Mouse (Mus musculus) c-Kit-positive CD71-positive TER-119-positive erythroid progenitor cells, embryonic 14.5 days (primary cell): ENCODE measurements around the gene Stra6.
A peak's percentile ranks its signal among the peaks of the same experiment; 100 is the strongest.

Experiments used
- DNase-seq: peaks from one replicate; pipeline ENCODE4 v3.0.0-alpha.2; 2013; ENCODE audit warnings: low spot score

Gene Stra6

GRCm38 (mm10) chr9:58063531-58063930, at the start of gene Stra6:
Gene Stra6, plus strand, starts transcription at chr9:58063788.
- no peak for DNase-seq

- no peak for DNase-seq
Measured at GRCm38 (mm10) chr9:58014393-58015160, 49.0 kb upstream of the Stra6 start.

- DNase-seq: no peak
Measured at GRCm38 (mm10) chr9:58015856-58016255, 47.7 kb upstream of the Stra6 start.

- DNase-seq: no peak
Measured at GRCm38 (mm10) chr9:58016962-58017361, 46.6 kb upstream of the Stra6 start.

GRCm38 (mm10) chr9:58018385-58018784, 45.2 kb upstream of the Stra6 start:
- no peak for DNase-seq

GRCm38 (mm10) chr9:58025995-58026394, 37.6 kb upstream of the Stra6 start:
- no peak for DNase-seq

- DNase-seq: no peak
Measured at GRCm38 (mm10) chr9:58027426-58028180, 36.0 kb upstream of the Stra6 start.

- no peak for DNase-seq
Measured at GRCm38 (mm10) chr9:58028841-58029240, 34.7 kb upstream of the Stra6 start.

- no peak for DNase-seq
Measured at GRCm38 (mm10) chr9:58029635-58030034, 34.0 kb upstream of the Stra6 start.

GRCm38 (mm10) chr9:58031895-58032294, 31.7 kb upstream of the Stra6 start:
- DNase-seq: no peak

- DNase-seq: no peak
Measured at GRCm38 (mm10) chr9:58035519-58035918, 28.1 kb upstream of the Stra6 start.

GRCm38 (mm10) chr9:58035951-58036698, 27.5 kb upstream of the Stra6 start:
- no peak for DNase-seq

GRCm38 (mm10) chr9:58036961-58037360, 26.6 kb upstream of the Stra6 start:
- DNase-seq: no peak

GRCm38 (mm10) chr9:58038500-58039168, 25.0 kb upstream of the Stra6 start:
- DNase-seq: peak; percentile 36

GRCm38 (mm10) chr9:58040977-58041376, 22.6 kb upstream of the Stra6 start:
- DNase-seq: no peak

GRCm38 (mm10) chr9:58042391-58042790, 21.2 kb upstream of the Stra6 start:
- no peak for DNase-seq

- no peak for DNase-seq
Measured at GRCm38 (mm10) chr9:58043496-58044017, 20.0 kb upstream of the Stra6 start.

GRCm38 (mm10) chr9:58044828-58045227, 18.8 kb upstream of the Stra6 start:
- DNase-seq: no peak

GRCm38 (mm10) chr9:58045646-58046045, 17.9 kb upstream of the Stra6 start:
- no peak for DNase-seq

- no peak for DNase-seq
Measured at GRCm38 (mm10) chr9:58047061-58047460, 16.5 kb upstream of the Stra6 start.

- DNase-seq: no peak
Measured at GRCm38 (mm10) chr9:58048621-58049020, 15.0 kb upstream of the Stra6 start.

- no peak for DNase-seq
Measured at GRCm38 (mm10) chr9:58049186-58049585, 14.4 kb upstream of the Stra6 start.
